Mouse (Mus musculus): ENCODE data around the gene Nbr1. TPM values are rescaled to one million over a fixed set of nuclear protein-coding genes. Genes with fewer than 3 reads are reported as not detected.
"Not testable (repeated sequence)": the region's sequence is repeated elsewhere in the genome, so short reads cannot be mapped to it uniquely, and the experiment has no call there.

Nbr1 gene
- total RNA-seq, 2 experiments from 2014 or later: 73.1 to 81.8 TPM

- DNase-seq: peak; percentile 64
Measured at GRCm38 (mm10) chr11:101582054-101583035, 30.4 kb downstream of the Nbr1 start, which contains the start of gene Tmem106a. Gene Tmem106a, plus strand, starts transcription at chr11:101582242.

GRCm38 (mm10) chr11:101583205-101583604, 31.3 kb downstream of the Nbr1 start:
- DNase-seq: no peak

- DNase-seq: not testable (repeated sequence)
Measured at GRCm38 (mm10) chr11:101585031-101585430, 33.1 kb downstream of the Nbr1 start.

- no peak for DNase-seq
Measured at GRCm38 (mm10) chr11:101585805-101586204, 33.9 kb downstream of the Nbr1 start.

GRCm38 (mm10) chr11:101587676-101588075, 35.7 kb downstream of the Nbr1 start:
- DNase-seq: no peak

GRCm38 (mm10) chr11:101588868-101589267, 36.9 kb downstream of the Nbr1 start:
- no peak for DNase-seq

GRCm38 (mm10) chr11:101589444-101589843, 37.5 kb downstream of the Nbr1 start:
- DNase-seq: peak; percentile 50

- DNase-seq: no peak
Measured at GRCm38 (mm10) chr11:101589989-101590624, 38.2 kb downstream of the Nbr1 start.

GRCm38 (mm10) chr11:101599156-101599555, 47.2 kb downstream of the Nbr1 start, which contains the start of gene Gm11634:
Gene Gm11634, minus strand, starts transcription at chr11:101599256.
- DNase-seq: no peak

GRCm38 (mm10) chr11:101602491-101602890, 50.5 kb downstream of the Nbr1 start:
- DNase-seq: peak; percentile 63

- DNase-seq: no peak
Measured at GRCm38 (mm10) chr11:101604116-101604515, 52.2 kb downstream of the Nbr1 start.

GRCm38 (mm10) chr11:101604531-101605453, 52.8 kb downstream of the Nbr1 start:
- DNase-seq: peak; percentile 69

GRCm38 (mm10) chr11:101607134-101607533, 55.2 kb downstream of the Nbr1 start:
- DNase-seq: not testable (repeated sequence)

GRCm38 (mm10) chr11:101610445-101610844, 58.5 kb downstream of the Nbr1 start:
- DNase-seq: no peak

- no peak for DNase-seq
Measured at GRCm38 (mm10) chr11:101613596-101613995, 61.6 kb downstream of the Nbr1 start.

GRCm38 (mm10) chr11:101614116-101614515, 62.2 kb downstream of the Nbr1 start:
- DNase-seq: no peak

GRCm38 (mm10) chr11:101615380-101615779, 63.4 kb downstream of the Nbr1 start:
- DNase-seq: no peak

- no peak for DNase-seq
Measured at GRCm38 (mm10) chr11:101616104-101616503, 64.2 kb downstream of the Nbr1 start.

- no peak for DNase-seq
Measured at GRCm38 (mm10) chr11:101616948-101617767, 65.2 kb downstream of the Nbr1 start.

- no peak for DNase-seq
Measured at GRCm38 (mm10) chr11:101617849-101618248, 65.9 kb downstream of the Nbr1 start.

GRCm38 (mm10) chr11:101618596-101618995, 66.6 kb downstream of the Nbr1 start:
- no peak for DNase-seq
